Mouse (Mus musculus) kidney, postnatal 0 days (tissue): Measurements from ENCODE around the gene Tec. TPM values are rescaled to one million over a fixed set of nuclear protein-coding genes. Genes with fewer than 3 reads are reported as not detected.

ENCODE experiments used
- ATAC-seq: fragments of 200-750 bp; cut with Nextera tagmentation; replicated peaks from 2 replicates; pipeline ENCODE4 v1.8.0; 2017; ENCODE audit warnings: low read depth, moderate number of reproducible peaks, moderate TSS enrichment, moderate library complexity; ENCODE audit not compliant: low FRiP score
- DNase-seq: peaks from one replicate; pipeline ENCODE4 v3.0.0-alpha.2; 2016; ENCODE audit warnings: low spot score
- H3K27ac ChIP-seq: fragments of 300-500 bp; sonication (generic); 2 replicates; pipeline ENCODE4 v1.5.1; 2014; ENCODE audit warnings: mild to moderate bottlenecking
- H3K27me3 ChIP-seq: fragments of 300-500 bp; sonication (generic); 2 replicates; pipeline ENCODE4 v1.6.1; 2014; ENCODE audit warnings: low read length, mixed read lengths; ENCODE audit not compliant: insufficient read depth
- H3K36me3 ChIP-seq: fragments of 300-500 bp; sonication (generic); 2 replicates; pipeline ENCODE4 v1.6.1; 2014; ENCODE audit warnings: low read length, mixed read lengths; ENCODE audit not compliant: insufficient read depth
- H3K4me1 ChIP-seq: fragments of 300-500 bp; sonication (generic); replicated peaks from 2 replicates; pipeline ENCODE4 v1.6.1; 2014; ENCODE audit warnings: antibody characterized with exemption, low read length, mixed read lengths; ENCODE audit not compliant: insufficient read depth
- H3K4me2 ChIP-seq: fragments of 300-500 bp; sonication (generic); 2 replicates; pipeline ENCODE4 v1.6.1; 2014; ENCODE audit warnings: mild to moderate bottlenecking, low read length, moderate library complexity, mixed read lengths
- H3K4me3 ChIP-seq: fragments of 300-500 bp; sonication (generic); replicated peaks from 2 replicates; pipeline ENCODE4 v1.5.1; 2014; ENCODE audit warnings: low read depth, low read length
- H3K9ac ChIP-seq: fragments of 300-500 bp; sonication (generic); 2 replicates; pipeline ENCODE4 v1.6.1; 2014; ENCODE audit warnings: low read depth, low read length
- H3K9me3 ChIP-seq: fragments of 300-500 bp; sonication (generic); replicated peaks from 2 replicates; pipeline ENCODE4 v1.6.1; 2016; ENCODE audit warnings: low read length, inconsistent platforms, mixed read lengths
- CTCF ChIP-seq: IDR thresholded peaks from 2 replicates; pipeline ENCODE4 v1.5.1; 2016; ENCODE audit warnings: antibody characterized with exemption, low read depth, mild to moderate bottlenecking, moderate library complexity
- WGBS: fragments of 180-500 bp; shearing (Covaris S2); extraction: QIAGEN DNeasy Blood & Tissue Kit; methylation state at CpG from one replicate; pipeline ENCODE4 v1.1.7; 2014; 5-methylcytosine and 5-hydroxymethylcytosine counted together
- polyA plus RNA-seq: library from polyadenylated mRNA; unstranded; fragments of >200 nt; fragmentation: Nextera tagmentation; extraction: Ambion mirVana; gene quantifications from 2 replicates; pipeline ENCODE4 v1.2.1, GENCODE M21; 2015

Gene Tec
- polyA plus RNA-seq, 1 experiment from 2014 or later = 8.4 TPM

DNA sequence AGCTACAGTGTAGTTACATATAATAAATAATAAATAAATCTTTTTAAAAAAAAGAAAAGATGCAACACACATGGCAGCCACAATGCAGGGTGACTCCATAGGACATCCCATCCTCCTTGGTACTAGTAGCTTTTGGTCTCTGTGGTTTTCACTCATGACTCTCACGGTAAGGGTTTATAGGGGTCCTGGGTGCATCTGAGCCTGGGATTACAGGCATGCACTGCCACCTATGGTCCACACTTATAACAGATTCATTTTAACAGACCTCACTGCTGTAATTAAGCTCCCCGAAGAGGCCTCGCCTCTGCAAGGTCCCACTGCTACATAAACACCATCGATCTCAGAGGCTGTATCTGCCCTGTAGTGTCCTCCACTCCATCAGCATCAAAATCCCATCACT, 82.8 kb downstream of the Tec start:
- Histone ChIP-seq H3K4me1 (no peaks in the 10 kb centered on the region), H3K9ac (no peak overlapping the region), H3K9me3 (no peaks in the 10 kb centered on the region), H3K4me3 (no peak overlapping the region), H3K36me3 (no peaks in the 10 kb centered on the region), H3K27me3 (no peaks in the 10 kb centered on the region), H3K4me2 (no peak overlapping the region), H3K27ac (no peak overlapping the region)
- ATAC-seq (no peak), DNase-seq (no peak)
- 45% methylated on average over 4 of the region's 4 CpGs for WGBS
- TF ChIP-seq CTCF = peak; percentile 31; the same call in 1 of the 2 replicates

DNA sequence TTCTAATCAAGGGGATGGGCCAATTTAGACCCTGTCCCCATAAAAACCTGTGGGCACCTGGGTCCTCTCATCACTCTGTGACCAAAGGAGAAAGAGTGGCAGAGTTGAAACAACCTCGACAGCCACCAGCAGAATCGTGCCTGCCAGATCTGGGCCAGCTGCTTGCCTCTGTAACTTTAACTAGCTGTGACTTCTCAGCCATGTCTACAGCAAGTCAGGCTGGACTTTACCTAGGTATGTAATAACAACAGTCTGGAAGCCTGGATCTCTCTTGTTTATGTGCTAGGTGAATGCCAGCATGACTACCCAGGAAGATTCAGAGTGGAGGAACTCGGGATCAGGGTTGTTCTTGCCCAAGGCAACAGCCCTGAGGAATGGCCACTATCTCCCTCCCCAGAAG, 83.6 kb downstream of the Tec start:
- H3K9me3 ChIP-seq = no peaks in the 10 kb centered on the region
- no peak overlapping the region for H3K27ac ChIP-seq
- no peaks in the 10 kb centered on the region for H3K27me3 ChIP-seq
- no peaks in the 10 kb centered on the region for H3K4me1 ChIP-seq
- no peaks in the 10 kb centered on the region for H3K36me3 ChIP-seq
- DNase-seq (peak; percentile 47), ATAC-seq (no peak)
- WGBS = 34% methylated on average over 3 of the region's 3 CpGs
- no peak overlapping the region for H3K9ac ChIP-seq
- TF ChIP-seq CTCF = no peak
- H3K4me3 ChIP-seq = no peak overlapping the region
- H3K4me2 ChIP-seq = no peak overlapping the region

DNA sequence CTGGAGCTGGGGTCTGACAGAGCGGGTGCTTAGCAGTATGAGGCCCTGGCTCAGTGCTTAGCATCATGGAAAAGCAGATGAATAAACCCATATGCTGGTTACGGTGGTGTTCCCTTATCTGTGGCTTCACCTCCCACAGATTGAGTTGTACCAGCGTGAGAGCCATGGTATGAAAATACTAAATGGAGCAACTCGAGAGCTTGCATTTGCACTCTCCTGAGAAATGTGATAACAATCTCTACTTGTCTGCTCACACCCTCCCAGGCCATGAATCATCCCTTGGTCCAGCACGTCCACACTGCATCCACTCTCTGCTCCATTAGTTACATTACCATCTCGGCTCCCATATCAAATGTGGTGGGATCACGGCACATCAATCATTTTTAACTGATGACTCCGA, 84.3 kb downstream of the Tec start:
- Histone ChIP-seq H3K4me1 (no peaks in the 10 kb centered on the region), H3K4me3 (no peak overlapping the region), H3K27ac (no peak overlapping the region), H3K4me2 (no peak overlapping the region), H3K9me3 (no peaks in the 10 kb centered on the region), H3K36me3 (no peaks in the 10 kb centered on the region), H3K9ac (no peak overlapping the region), H3K27me3 (no peaks in the 10 kb centered on the region)
- no peak for TF ChIP-seq CTCF
- WGBS = 34% methylated on average over 8 of the region's 8 CpGs
- no peak for DNase-seq
- no peak for ATAC-seq

GRCm38 (mm10) chr5:72783123-72783522, 85.2 kb downstream of the Tec start:
- H3K27me3 ChIP-seq = no peaks in the 10 kb centered on the region
- no peaks in the 10 kb centered on the region for H3K36me3 ChIP-seq
- no peak overlapping the region for H3K4me3 ChIP-seq
- H3K4me2 ChIP-seq = no peak overlapping the region
- no peak for DNase-seq
- no peak for ATAC-seq
- no peaks in the 10 kb centered on the region for H3K4me1 ChIP-seq
- no peak for TF ChIP-seq CTCF
- no peak overlapping the region for H3K27ac ChIP-seq
- WGBS = 71% methylated on average over 7 of the region's 7 CpGs
- H3K9ac ChIP-seq = no peak overlapping the region
- H3K9me3 ChIP-seq = no peaks in the 10 kb centered on the region

DNA sequence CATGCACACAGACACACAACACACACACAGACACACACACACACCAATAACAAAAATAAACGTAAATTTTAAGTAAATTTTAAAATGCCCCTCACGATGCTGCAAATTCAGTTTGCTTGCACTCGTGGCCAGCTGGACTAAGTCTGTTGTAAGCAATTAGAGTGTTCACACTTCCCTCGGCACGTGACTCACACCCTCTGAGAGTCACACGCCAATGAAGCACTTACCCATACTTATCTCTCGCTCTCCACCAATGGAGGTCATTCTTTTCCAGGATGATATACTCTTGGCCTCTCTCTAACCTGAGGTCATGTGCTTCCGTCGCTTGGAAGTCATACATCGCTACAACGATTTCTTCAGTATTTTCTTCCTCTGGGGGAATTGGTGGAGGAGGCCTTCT, 86.5 kb downstream of the Tec start:
- H3K27ac ChIP-seq = no peak overlapping the region
- no peaks in the 10 kb centered on the region for H3K36me3 ChIP-seq
- DNase-seq = no peak
- 74% methylated on average over 11 of the region's 11 CpGs for WGBS
- H3K4me3 ChIP-seq = no peak overlapping the region
- TF ChIP-seq CTCF = no peak
- H3K4me1 ChIP-seq = no peaks in the 10 kb centered on the region
- H3K9me3 ChIP-seq = no peaks in the 10 kb centered on the region
- H3K9ac ChIP-seq = no peak overlapping the region
- no peaks in the 10 kb centered on the region for H3K27me3 ChIP-seq
- ATAC-seq = no peak
- no peak overlapping the region for H3K4me2 ChIP-seq

DNA sequence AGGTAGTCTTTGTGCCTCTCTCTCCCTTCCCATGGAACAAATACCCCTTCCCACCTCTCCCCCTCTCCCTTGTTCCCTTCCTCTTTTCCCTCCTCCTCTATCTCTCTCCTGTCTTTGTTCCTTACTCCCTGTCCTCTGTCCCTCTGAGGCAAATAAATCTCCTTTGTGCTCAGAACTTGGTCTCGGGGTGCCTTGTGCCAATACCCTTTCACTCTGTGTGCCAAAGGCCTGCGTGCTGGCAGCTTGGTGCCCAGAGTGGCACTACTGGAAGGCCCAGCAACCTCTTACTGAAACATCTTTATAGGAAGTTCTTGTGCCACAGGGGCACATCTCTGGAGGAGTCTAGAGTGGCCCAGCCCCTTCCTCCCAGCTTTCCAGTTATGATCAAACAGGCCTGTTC, 91.7 kb downstream of the Tec start:
- Histone ChIP-seq H3K27ac (no peak overlapping the region), H3K4me3 (no peak overlapping the region), H3K4me1 (0 out of 2 replicates have a peak, but pooled peaks cover under 1% of the 10 kb centered on the region), H3K36me3 (no peaks in the 10 kb centered on the region), H3K27me3 (no peaks in the 10 kb centered on the region), H3K9me3 (no peaks in the 10 kb centered on the region), H3K9ac (no peak overlapping the region), H3K4me2 (no peak overlapping the region)
- no peak for TF ChIP-seq CTCF
- ATAC-seq (no peak), DNase-seq (no peak)
- 90% methylated on average over 2 of the region's 2 CpGs for WGBS

GRCm38 (mm10) chr5:72776127-72776526, 92.2 kb downstream of the Tec start:
- no peaks in the 10 kb centered on the region for H3K27me3 ChIP-seq
- no peak overlapping the region for H3K27ac ChIP-seq
- no peaks in the 10 kb centered on the region for H3K9me3 ChIP-seq
- H3K9ac ChIP-seq = no peak overlapping the region
- TF ChIP-seq CTCF = no peak
- ATAC-seq = no peak
- no peak overlapping the region for H3K4me3 ChIP-seq
- no peak overlapping the region for H3K4me2 ChIP-seq
- no peak for DNase-seq
- 0 out of 2 replicates have a peak, but pooled peaks cover 4% of the 10 kb centered on the region for H3K4me1 ChIP-seq
- WGBS = 55% methylated on average over 2 of the region's 2 CpGs
- no peaks in the 10 kb centered on the region for H3K36me3 ChIP-seq
